Mouse (Mus musculus): Measurements from ENCODE around the gene Poglut1.

The Poglut1 gene

GRCm38 (mm10) chr16:38549479-38550396 is at the start of gene Poglut1:
Poglut1 (minus strand) TSS chr16:38550258.
- DNase-seq, result peak; percentile 56 to 75

- DNase-seq, result no peak
These were observed 49.1 kb upstream of the Poglut1 start for GRCm38 (mm10) chr16:38598986-38599680.

GRCm38 (mm10) chr16:38596651-38597050 is 46.6 kb upstream of the Poglut1 start:
- DNase-seq, result no peak

DNA sequence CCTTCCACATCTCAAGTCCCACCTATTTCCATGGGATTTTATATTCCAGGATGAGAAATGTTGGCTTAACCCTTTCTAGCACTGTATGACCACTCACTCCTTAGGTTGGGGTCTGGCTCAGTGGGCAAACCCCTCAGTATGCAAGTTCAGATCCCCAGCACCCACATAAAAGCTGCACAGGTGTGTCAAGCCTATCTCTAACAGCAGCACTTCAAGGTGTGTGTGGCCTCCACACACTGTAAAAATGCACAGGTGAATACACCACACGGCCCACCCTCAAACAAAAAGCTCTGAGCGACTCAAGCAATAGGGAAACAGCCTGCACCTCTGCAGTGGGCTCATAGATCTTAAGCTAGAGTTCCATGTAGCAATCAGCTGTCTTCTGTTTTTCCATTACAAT is 46.0 kb upstream of the Poglut1 start:
- DNase-seq, result no peak

DNA sequence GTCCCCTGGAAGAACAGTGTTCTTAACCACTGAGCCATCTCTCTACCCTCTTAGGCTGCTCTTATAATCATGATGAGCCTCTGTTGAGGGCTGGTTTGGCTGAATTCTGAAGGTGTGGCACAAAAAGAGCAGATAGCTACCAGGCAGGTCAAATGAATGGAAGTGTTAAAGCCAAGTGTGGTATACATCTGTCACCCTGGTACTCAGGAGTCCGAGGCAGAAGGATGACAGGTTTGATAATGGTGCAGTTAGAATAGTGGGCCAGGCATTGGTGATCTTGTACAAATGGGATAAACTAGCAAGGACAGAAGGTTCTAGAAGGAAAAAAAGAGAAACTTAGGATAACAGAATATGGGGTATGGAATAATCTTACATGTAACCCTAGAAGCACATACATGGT is 44.4 kb upstream of the Poglut1 start:
- DNase-seq, result no peak

GRCm38 (mm10) chr16:38592946-38593345 is 42.9 kb upstream of the Poglut1 start:
- DNase-seq, result no peak

- DNase-seq, result no peak
These were observed 42.1 kb upstream of the Poglut1 start for GRCm38 (mm10) chr16:38592026-38592678.

DNA sequence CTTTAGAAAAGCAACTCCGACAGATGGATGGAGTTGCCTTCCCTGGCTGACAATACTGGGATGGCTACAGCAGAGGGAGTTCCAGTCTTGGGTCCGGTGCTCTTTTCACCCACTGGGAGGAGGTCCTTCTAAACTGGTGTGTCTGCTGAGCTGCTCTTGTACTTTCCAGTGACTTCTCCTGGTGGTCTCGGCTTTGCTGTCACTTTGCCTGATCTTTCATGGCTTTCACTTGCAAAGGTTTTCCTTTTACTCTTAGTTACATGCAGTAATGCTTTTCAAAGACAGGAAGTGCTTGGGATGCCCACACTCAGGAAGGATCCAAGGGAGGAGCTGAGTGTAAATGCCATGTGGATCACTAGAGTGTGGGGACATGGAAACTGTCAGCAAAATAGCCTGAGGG is 41.4 kb upstream of the Poglut1 start:
- DNase-seq, result no peak

DNA sequence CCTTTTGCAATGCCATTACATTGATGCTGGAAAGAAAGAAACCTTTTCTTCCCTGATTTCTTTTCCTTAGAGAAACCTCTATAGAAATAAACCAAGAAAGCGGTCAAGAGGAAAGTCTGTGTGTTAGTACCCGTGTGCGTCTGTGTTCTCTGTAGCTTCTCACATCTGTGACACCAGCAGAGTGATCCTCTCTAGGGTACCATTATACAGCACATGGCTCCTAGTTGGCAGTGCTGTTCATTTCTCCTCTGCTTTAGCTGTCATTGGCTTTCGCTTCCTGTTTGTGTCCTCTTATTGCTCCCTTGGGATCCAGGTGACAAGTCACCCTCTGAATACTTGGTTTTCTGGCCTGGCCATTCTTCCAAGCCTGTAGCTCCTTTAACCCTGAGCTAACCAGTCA is 37.5 kb upstream of the Poglut1 start:
- DNase-seq, result no peak

DNA sequence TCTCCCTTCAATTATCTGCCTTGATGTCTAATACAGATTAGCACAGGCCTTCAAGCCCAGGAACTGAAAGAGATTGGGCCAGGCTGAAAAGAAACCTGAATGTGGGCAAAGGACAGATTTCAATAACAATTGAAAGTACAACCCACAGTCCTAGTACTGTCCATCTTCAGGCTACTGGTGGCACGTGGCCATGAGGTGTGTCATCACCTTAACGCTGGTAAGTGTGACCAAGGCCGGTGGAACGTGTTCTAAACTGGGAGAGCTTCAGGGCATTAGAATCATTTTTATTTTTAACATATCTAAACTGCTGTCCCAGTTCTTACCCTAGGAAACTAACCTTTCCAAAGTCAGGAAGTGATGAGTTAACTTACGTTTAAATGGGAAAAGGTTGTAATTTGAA is 37.1 kb upstream of the Poglut1 start:
- DNase-seq, result no peak

DNA sequence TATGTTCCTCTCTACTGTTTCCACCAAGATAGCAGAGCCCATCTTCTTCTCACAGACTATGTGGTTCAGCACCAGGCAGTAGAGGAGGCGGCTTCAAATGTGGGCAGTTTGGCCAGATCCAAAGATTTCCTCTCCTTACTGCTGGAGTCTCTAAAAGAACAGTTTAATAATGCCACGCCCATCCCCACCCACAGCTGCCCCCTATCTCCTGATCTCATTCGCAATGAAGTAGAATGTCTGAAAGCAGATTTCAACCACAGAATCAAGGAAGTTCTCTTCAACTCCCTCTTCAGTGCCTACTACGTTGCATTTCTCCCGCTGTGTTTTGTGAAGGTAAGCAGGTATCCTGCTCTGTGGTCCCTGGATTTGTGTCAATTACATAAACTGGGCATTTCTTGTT is 35.1 kb upstream of the Poglut1 start:
- no peak for DNase-seq

- DNase-seq, result no peak
These were observed 34.7 kb upstream of the Poglut1 start for GRCm38 (mm10) chr16:38584761-38585160.

GRCm38 (mm10) chr16:38571481-38571880 is 21.4 kb upstream of the Poglut1 start:
- no peak for DNase-seq

DNA sequence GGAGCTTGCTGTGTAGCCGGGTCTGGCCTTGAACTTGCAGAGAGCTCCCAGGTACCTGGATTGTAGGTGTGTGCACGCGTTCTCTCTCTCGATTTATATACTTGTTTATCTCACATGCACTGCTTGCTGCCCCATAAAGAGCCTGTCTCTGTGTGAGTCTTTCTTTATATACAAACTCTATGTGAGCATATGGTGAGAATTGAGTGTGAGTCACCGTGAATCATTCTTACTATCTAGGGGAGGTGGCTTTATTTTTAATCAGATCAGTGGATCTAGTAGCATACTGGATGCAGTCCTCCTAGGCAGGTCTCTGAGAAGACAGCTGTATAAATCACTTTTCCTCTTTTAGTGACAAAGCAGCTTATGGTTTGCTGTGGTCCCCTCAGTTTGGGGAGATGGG is 18.1 kb upstream of the Poglut1 start:
- no peak for DNase-seq

- DNase-seq, result no peak
These were observed 13.5 kb upstream of the Poglut1 start for GRCm38 (mm10) chr16:38563516-38563915.

DNA sequence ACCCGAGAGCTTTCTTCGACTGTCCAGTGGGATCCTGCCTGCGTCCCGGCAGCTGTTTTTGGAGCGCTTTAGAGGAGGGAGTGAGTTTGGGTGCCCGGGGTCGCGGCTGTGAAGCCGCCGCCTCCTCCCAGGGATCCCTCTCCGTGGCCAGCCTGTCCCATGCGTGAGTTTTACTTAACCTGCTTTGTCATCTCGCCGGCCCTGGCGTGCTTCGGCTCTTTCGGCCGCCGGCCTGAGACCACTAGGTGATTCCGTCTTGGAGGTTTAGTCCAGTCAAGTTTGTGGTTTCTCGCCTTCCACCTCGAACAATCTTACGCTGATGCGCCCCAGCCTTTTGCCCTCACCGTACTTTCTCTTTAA is 12.9 kb upstream of the Poglut1 start:
- DNase-seq, result no peak

GRCm38 (mm10) chr16:38562131-38562967 is 12.3 kb upstream of the Poglut1 start:
- DNase-seq, result peak; percentile 88 to 93

- no peak for DNase-seq
These were observed 8.2 kb upstream of the Poglut1 start, which contains the start of gene Tmem39a for GRCm38 (mm10) chr16:38558221-38558748. Tmem39a (plus strand) TSS chr16:38558698.

- DNase-seq, result no peak
These were observed 5.9 kb upstream of the Poglut1 start for GRCm38 (mm10) chr16:38555988-38556387.

GRCm38 (mm10) chr16:38548000-38548399 is 2.1 kb downstream of the Poglut1 start:
- no peak for DNase-seq

- DNase-seq, result no peak
These were observed 11.2 kb downstream of the Poglut1 start for GRCm38 (mm10) chr16:38538716-38539380.

Measured in spleen, adult 18-20 months (tissue).